Mouse (Mus musculus): ENCODE measurements around the gene Gabpb2. TPM values are rescaled to one million over a fixed set of nuclear protein-coding genes. Genes with fewer than 3 reads are reported as not detected.

The Gabpb2 gene
- polyA plus RNA-seq, 1 experiment from 2014 or later = 10.0 TPM

- H3K4me3 ChIP-seq (ENCODE audit: low read length) = peak within 1 kb of the TSS; percentile 81
- no peaks in the 10 kb centered on the region for H3K36me3 ChIP-seq (ENCODE audit: control insufficient read depth, insufficient read depth, low read length)
- no peaks in the 10 kb centered on the region for H3K9me3 ChIP-seq (ENCODE audit: control insufficient read depth, low read length)
- peak within 1 kb of the TSS; percentile 38; the same call in 1 of the 2 replicates for H3K27ac ChIP-seq (ENCODE audit: low read length)
- H3K4me2 ChIP-seq (ENCODE audit: low read depth, low read length) = peak within 1 kb of the TSS; percentile 95
- peaks cover 31% of the 10 kb centered on the region for H3K4me1 ChIP-seq (replicated peaks; ENCODE audit: control insufficient read depth, insufficient read depth, low read length)
- ATAC-seq (ENCODE audit: low read depth) = peak; percentile 98
- H3K9ac ChIP-seq (ENCODE audit: low read length) = peak within 1 kb of the TSS; percentile 78
- no peaks in the 10 kb centered on the region for H3K27me3 ChIP-seq (ENCODE audit: control insufficient read depth, insufficient read depth, low read depth, low read length)
- under 1% methylated on average over 66 of the region's 66 CpGs for WGBS
Measured at GRCm38 (mm10) chr3:95159987-95160963, 57.4 kb downstream of the Gabpb2 start, which contains the start of gene Sema6c. Gene Sema6c (plus strand): TSS chr3:95160457.

GRCm38 (mm10) chr3:95159511-95159986, 58.2 kb downstream of the Gabpb2 start:
- 14% methylated on average over 8 of the region's 8 CpGs for WGBS
- Histone ChIP-seq H3K36me3 (ENCODE audit: control insufficient read depth, insufficient read depth, low read length) (no peaks in the 10 kb centered on the region), H3K4me1 (replicated peaks; ENCODE audit: control insufficient read depth, insufficient read depth, low read length) (peaks cover 31% of the 10 kb centered on the region), H3K4me2 (ENCODE audit: low read depth, low read length) (peak overlapping the region; percentile 95), H3K4me3 (ENCODE audit: low read length) (peak overlapping the region; percentile 81), H3K9me3 (ENCODE audit: control insufficient read depth, low read length) (no peaks in the 10 kb centered on the region), H3K9ac (ENCODE audit: low read length) (peak overlapping the region; percentile 64), H3K27ac (ENCODE audit: low read length) (no peak overlapping the region), H3K27me3 (ENCODE audit: control insufficient read depth, insufficient read depth, low read depth, low read length) (no peaks in the 10 kb centered on the region)
- ATAC-seq (ENCODE audit: low read depth) = no peak

- Histone ChIP-seq H3K27ac (ENCODE audit: low read length) (no peak overlapping the region), H3K4me3 (ENCODE audit: low read length) (no peak overlapping the region), H3K9ac (ENCODE audit: low read length) (no peak overlapping the region), H3K36me3 (ENCODE audit: control insufficient read depth, insufficient read depth, low read length) (no peaks in the 10 kb centered on the region), H3K27me3 (ENCODE audit: control insufficient read depth, insufficient read depth, low read depth, low read length) (no peaks in the 10 kb centered on the region), H3K9me3 (ENCODE audit: control insufficient read depth, low read length) (no peaks in the 10 kb centered on the region), H3K4me1 (replicated peaks; ENCODE audit: control insufficient read depth, insufficient read depth, low read length) (no peaks in the 10 kb centered on the region), H3K4me2 (ENCODE audit: low read depth, low read length) (no peak overlapping the region)
- 47% methylated on average over 4 of the region's 4 CpGs for WGBS
- 0 out of 2 replicates have a peak, but pooled peaks have one; percentile 7 for ATAC-seq (ENCODE audit: low read depth)
Measured at GRCm38 (mm10) chr3:95153874-95154273, 63.8 kb downstream of the Gabpb2 start.

GRCm38 (mm10) chr3:95147924-95148323, 69.8 kb downstream of the Gabpb2 start:
- WGBS = 65% methylated on average over 3 of the region's 3 CpGs
- ATAC-seq (ENCODE audit: low read depth) = no peak
- no peaks in the 10 kb centered on the region for H3K9me3 ChIP-seq (ENCODE audit: control insufficient read depth, low read length)
- H3K27me3 ChIP-seq (ENCODE audit: control insufficient read depth, insufficient read depth, low read depth, low read length) = no peaks in the 10 kb centered on the region
- no peak overlapping the region for H3K9ac ChIP-seq (ENCODE audit: low read length)
- H3K4me2 ChIP-seq (ENCODE audit: low read depth, low read length) = no peak overlapping the region
- H3K4me1 ChIP-seq (replicated peaks; ENCODE audit: control insufficient read depth, insufficient read depth, low read length) = no peaks in the 10 kb centered on the region
- H3K4me3 ChIP-seq (ENCODE audit: low read length) = no peak overlapping the region
- no peaks in the 10 kb centered on the region for H3K36me3 ChIP-seq (ENCODE audit: control insufficient read depth, insufficient read depth, low read length)
- no peak overlapping the region for H3K27ac ChIP-seq (ENCODE audit: low read length)

- H3K4me1 ChIP-seq (replicated peaks; ENCODE audit: control insufficient read depth, insufficient read depth, low read length) = no peaks in the 10 kb centered on the region
- H3K4me3 ChIP-seq (ENCODE audit: low read length) = no peak overlapping the region
- no peaks in the 10 kb centered on the region for H3K27me3 ChIP-seq (ENCODE audit: control insufficient read depth, insufficient read depth, low read depth, low read length)
- H3K36me3 ChIP-seq (ENCODE audit: control insufficient read depth, insufficient read depth, low read length) = peaks cover 5% of the 10 kb centered on the region; the same call in 1 of the 2 replicates
- H3K9me3 ChIP-seq (ENCODE audit: control insufficient read depth, low read length) = no peaks in the 10 kb centered on the region
- no peak overlapping the region for H3K4me2 ChIP-seq (ENCODE audit: low read depth, low read length)
- H3K27ac ChIP-seq (ENCODE audit: low read length) = no peak overlapping the region
- peak; percentile 77 for ATAC-seq (ENCODE audit: low read depth)
- 9% methylated on average over 5 of the region's 5 CpGs for WGBS
- no peak overlapping the region for H3K9ac ChIP-seq (ENCODE audit: low read length)
Measured at GRCm38 (mm10) chr3:95142617-95143011, 75.1 kb downstream of the Gabpb2 start.

GRCm38 (mm10) chr3:95141952-95142616, 75.6 kb downstream of the Gabpb2 start, which contains the start of gene Tnfaip8l2:
Gene Tnfaip8l2 (minus strand): TSS chr3:95142360.
- H3K4me3 ChIP-seq (ENCODE audit: low read length) = no peak within 1 kb of the TSS
- no peaks in the 10 kb centered on the region for H3K9me3 ChIP-seq (ENCODE audit: control insufficient read depth, low read length)
- no peaks in the 10 kb centered on the region for H3K27me3 ChIP-seq (ENCODE audit: control insufficient read depth, insufficient read depth, low read depth, low read length)
- H3K4me2 ChIP-seq (ENCODE audit: low read depth, low read length) = no peak within 1 kb of the TSS
- 84% methylated on average over 10 of the region's 10 CpGs for WGBS
- H3K27ac ChIP-seq (ENCODE audit: low read length) = no peak within 1 kb of the TSS
- peaks cover 5% of the 10 kb centered on the region; the same call in 1 of the 2 replicates for H3K36me3 ChIP-seq (ENCODE audit: control insufficient read depth, insufficient read depth, low read length)
- H3K4me1 ChIP-seq (replicated peaks; ENCODE audit: control insufficient read depth, insufficient read depth, low read length) = no peaks in the 10 kb centered on the region
- H3K9ac ChIP-seq (ENCODE audit: low read length) = no peak within 1 kb of the TSS
- ATAC-seq (ENCODE audit: low read depth) = peak; percentile 55; the same call in 1 of the 2 replicates

GRCm38 (mm10) chr3:95141474-95141873, 76.2 kb downstream of the Gabpb2 start:
- Histone ChIP-seq H3K4me3 (ENCODE audit: low read length) (no peak overlapping the region), H3K9me3 (ENCODE audit: control insufficient read depth, low read length) (no peaks in the 10 kb centered on the region), H3K27ac (ENCODE audit: low read length) (no peak overlapping the region), H3K27me3 (ENCODE audit: control insufficient read depth, insufficient read depth, low read depth, low read length) (no peaks in the 10 kb centered on the region), H3K9ac (ENCODE audit: low read length) (no peak overlapping the region), H3K4me1 (replicated peaks; ENCODE audit: control insufficient read depth, insufficient read depth, low read length) (no peaks in the 10 kb centered on the region), H3K36me3 (ENCODE audit: control insufficient read depth, insufficient read depth, low read length) (peaks cover 5% of the 10 kb centered on the region; the same call in 1 of the 2 replicates), H3K4me2 (ENCODE audit: low read depth, low read length) (no peak overlapping the region)
- ATAC-seq (ENCODE audit: low read depth) = no peak
- 92% methylated on average over 9 of the region's 9 CpGs for WGBS

- Histone ChIP-seq H3K4me2 (ENCODE audit: low read depth, low read length) (no peak overlapping the region), H3K9me3 (ENCODE audit: control insufficient read depth, low read length) (no peaks in the 10 kb centered on the region), H3K9ac (ENCODE audit: low read length) (no peak overlapping the region), H3K4me3 (ENCODE audit: low read length) (no peak overlapping the region), H3K36me3 (ENCODE audit: control insufficient read depth, insufficient read depth, low read length) (peaks cover 5% of the 10 kb centered on the region; the same call in 1 of the 2 replicates), H3K4me1 (replicated peaks; ENCODE audit: control insufficient read depth, insufficient read depth, low read length) (peaks cover under 1% of the 10 kb centered on the region; the same call in 1 of the 2 replicates), H3K27ac (ENCODE audit: low read length) (no peak overlapping the region), H3K27me3 (ENCODE audit: control insufficient read depth, insufficient read depth, low read depth, low read length) (no peaks in the 10 kb centered on the region)
- no peak for ATAC-seq (ENCODE audit: low read depth)
- WGBS = 91% methylated on average over 6 of the region's 6 CpGs
Measured at GRCm38 (mm10) chr3:95140795-95141194, 76.9 kb downstream of the Gabpb2 start.

- H3K36me3 ChIP-seq (ENCODE audit: control insufficient read depth, insufficient read depth, low read length) = peaks cover 5% of the 10 kb centered on the region; the same call in 1 of the 2 replicates
- no peak overlapping the region for H3K27ac ChIP-seq (ENCODE audit: low read length)
- no peaks in the 10 kb centered on the region for H3K27me3 ChIP-seq (ENCODE audit: control insufficient read depth, insufficient read depth, low read depth, low read length)
- peaks cover 6% of the 10 kb centered on the region for H3K4me1 ChIP-seq (replicated peaks; ENCODE audit: control insufficient read depth, insufficient read depth, low read length)
- no peaks in the 10 kb centered on the region for H3K9me3 ChIP-seq (ENCODE audit: control insufficient read depth, low read length)
- no peak overlapping the region for H3K9ac ChIP-seq (ENCODE audit: low read length)
- no peak overlapping the region for H3K4me2 ChIP-seq (ENCODE audit: low read depth, low read length)
- no peak overlapping the region for H3K4me3 ChIP-seq (ENCODE audit: low read length)
- 49% methylated on average over 18 of the region's 18 CpGs for WGBS
- no peak for ATAC-seq (ENCODE audit: low read depth)
Measured at GRCm38 (mm10) chr3:95140289-95140595, 77.5 kb downstream of the Gabpb2 start.

All from lung, embryonic 16.5 days (tissue).